In genomic region chr5:39423720-39424119, GRCm38 (mm10) we compare ENCODE assay signal across 21 mouse cellular contexts.
A peak's percentile ranks its signal among the peaks of the same experiment; 100 is the strongest.
DNase-seq lines count a peak whose midpoint lies in the region; ATAC-seq lines count a peak whose summit lies in the region.
"Had no signal": no experiment of that assay in that cellular context is flagged by ENCODE, and none has a peak within 500 bp of the region (broad histone marks: within the 10 kb centered on the region; RNA-seq: fewer than 3 reads in every experiment).

No protein-coding gene starts in this region.

- H3K27ac ChIP-seq in neural tube, embryonic 14.5 days (ENCODE audit: low read depth, low read length) = no peak overlapping the region
- no peak overlapping the region for H3K27ac ChIP-seq in neural tube, embryonic 15.5 days (replicated peaks)

- no peak overlapping the region for H3K9ac ChIP-seq in neural tube, embryonic 14.5 days (replicated peaks; ENCODE audit: low read depth, low read length)
- no peak overlapping the region for H3K9ac ChIP-seq in neural tube, embryonic 15.5 days (replicated peaks)

- peak; percentile 36 for DNase-seq in retina, embryonic 14.5 days (ENCODE audit: low spot score)
- DNase-seq in retina, postnatal 1 day = peak; percentile 78
- DNase-seq in right cerebral cortex, postnatal 10 days (ENCODE audit: low spot score in 2 of 2) = no peak
- no peak for DNase-seq in frontal cortex, postnatal 10 days (ENCODE audit: low spot score in 2 of 2)
- DNase-seq: adrenal gland, adult 2 months; adrenal gland, adult 8-10 months; adrenal gland, postnatal 10 days; adrenal gland, postnatal 14 days; adrenal gland, postnatal 25 days; adrenal gland, postnatal 36 days; B cell, adult 2 months; cerebellum, adult 11 months; cerebellum, adult 11-12 months; cerebellum, adult 18-20 months had no signal

- no peaks in the 10 kb centered on the region for H3K27me3 ChIP-seq in neural tube, embryonic 14.5 days (ENCODE audit: control insufficient read depth, insufficient read depth, low read length)
- no peaks in the 10 kb centered on the region for H3K27me3 ChIP-seq in neural tube, embryonic 15.5 days (replicated peaks)
- H3K27me3 ChIP-seq: CH12.LX, Patski had no signal

- H3K4me1 ChIP-seq in neural tube, embryonic 14.5 days (ENCODE audit: control insufficient read depth, insufficient read depth, low read length) = no peaks in the 10 kb centered on the region
- H3K4me1 ChIP-seq in neural tube, embryonic 15.5 days = peaks cover 5% of the 10 kb centered on the region

- no peaks in the 10 kb centered on the region for H3K9me3 ChIP-seq in neural tube, embryonic 14.5 days (ENCODE audit: control insufficient read depth, low read length)
- no peaks in the 10 kb centered on the region for H3K9me3 ChIP-seq in neural tube, embryonic 15.5 days (replicated peaks)
- H3K9me3 ChIP-seq: G1E had no signal

- H3K4me3 ChIP-seq in neural tube, embryonic 14.5 days (ENCODE audit: low read depth, low read length) = no peak overlapping the region
- no peak overlapping the region for H3K4me3 ChIP-seq in neural tube, embryonic 15.5 days (replicated peaks)

- H3K36me3 ChIP-seq in neural tube, embryonic 14.5 days (ENCODE audit: control insufficient read depth, insufficient read depth, low read length) = no peaks in the 10 kb centered on the region
- no peaks in the 10 kb centered on the region for H3K36me3 ChIP-seq in neural tube, embryonic 15.5 days
- H3K36me3 ChIP-seq: G1E had no signal

- no peak overlapping the region for H3K4me2 ChIP-seq in neural tube, embryonic 14.5 days (ENCODE audit: low read depth, low read length)
- no peak overlapping the region for H3K4me2 ChIP-seq in neural tube, embryonic 15.5 days

- WGBS in neural tube, embryonic 14.5 days = 34% methylated on average over 9 of the region's 9 CpGs
- 33% methylated on average over 9 of the region's 9 CpGs for WGBS in neural tube, embryonic 15.5 days

- ATAC-seq in neural tube, embryonic 14.5 days (ENCODE audit: low read depth) = peak; percentile 55; the same call in 1 of the 2 replicates
- no peak for ATAC-seq in neural tube, embryonic 15.5 days (ENCODE audit: low FRiP score)
- ATAC-seq: activated CD4-positive, CD25-positive, alpha-beta regulatory T cell, adult 4 months; CD4-positive, CD25-positive, alpha-beta regulatory T cell, adult 4 months; Patski had no signal

Comparison
In these comparisons a context has a peak if more than half of its experiments do, and no peak if none do; other contexts are left out.
1. DNase-seq: peak in retina, embryonic 14.5 days (single experiment) and retina, postnatal 1 day (single experiment); none in right cerebral cortex, postnatal 10 days (0 of 2) and frontal cortex, postnatal 10 days (0 of 2).